Mouse (Mus musculus) adrenal gland (tissue): ENCODE measurements at regions not wholly inside any gene's neighbourhood (a gene's known extent, or its start where the extent isn't known, plus 50 kb on each side); places are given as distances from the start of the nearest gene placed in this dataset.

Experiments
- intact Hi-C: fragments of 180-260 bp; cut with DNase I; formaldehyde crosslinking; loops from one replicate; pipeline ENCODE4 v1.15.1; 2025

- intact Hi-C loops = no loop called here
These were observed 128.3 kb downstream of the Actr3 start for GRCm38 (mm10) chr1:125307223-125307622.

- intact Hi-C loops = no loop called here
These were observed 136.9 kb downstream of the Actr3 start for GRCm38 (mm10) chr1:125298520-125299090.

GRCm38 (mm10) chr1:125295646-125296045, 139.9 kb downstream of the Actr3 start:
- intact Hi-C loops = no loop called here

- intact Hi-C loops = no loop called here
These were observed 145.1 kb downstream of the Actr3 start for GRCm38 (mm10) chr1:125290320-125291021.

- intact Hi-C loops = no loop called here
These were observed 149.2 kb downstream of the Actr3 start for GRCm38 (mm10) chr1:125286347-125286746.

- intact Hi-C loops = no loop called here
These were observed 150.8 kb downstream of the Actr3 start for GRCm38 (mm10) chr1:125284693-125285092.

GRCm38 (mm10) chr1:125273752-125274151, 161.8 kb downstream of the Actr3 start:
- intact Hi-C loops = no loop called here

GRCm38 (mm10) chr1:125263684-125264083, 171.8 kb downstream of the Actr3 start:
- intact Hi-C loops = no loop called here

GRCm38 (mm10) chr1:125263068-125263467, 172.5 kb downstream of the Actr3 start:
- intact Hi-C loops = no loop called here

GRCm38 (mm10) chr1:125242345-125242744, 193.2 kb downstream of the Actr3 start:
- intact Hi-C loops = no loop called here

- intact Hi-C loops = no loop called here
These were observed 193.8 kb downstream of the Actr3 start for GRCm38 (mm10) chr1:125241717-125242116.

GRCm38 (mm10) chr1:125237595-125237988, 197.9 kb downstream of the Actr3 start:
- intact Hi-C loops = no loop called here

- intact Hi-C loops = no loop called here
These were observed 198.5 kb downstream of the Actr3 start for GRCm38 (mm10) chr1:125236948-125237594.

GRCm38 (mm10) chr1:125234747-125235146, 200.8 kb downstream of the Actr3 start:
- intact Hi-C loops = no loop called here

GRCm38 (mm10) chr1:125223370-125223769, 212.2 kb downstream of the Actr3 start:
- intact Hi-C loops = no loop called here

GRCm38 (mm10) chr1:125216192-125216591, 219.3 kb downstream of the Actr3 start:
- intact Hi-C loops = no loop called here

GRCm38 (mm10) chr1:125187091-125187490, 248.4 kb downstream of the Actr3 start:
- intact Hi-C loops = no loop called here

GRCm38 (mm10) chr1:125176124-125176937, 259.2 kb downstream of the Actr3 start:
- intact Hi-C loops = no loop called here

- intact Hi-C loops = no loop called here
These were observed 260.8 kb downstream of the Actr3 start for GRCm38 (mm10) chr1:125174725-125175124.

- intact Hi-C loops = no loop called here
These were observed 263.1 kb downstream of the Actr3 start for GRCm38 (mm10) chr1:125172474-125172873.

GRCm38 (mm10) chr1:125165226-125165625, 270.3 kb downstream of the Actr3 start:
- intact Hi-C loops = no loop called here

GRCm38 (mm10) chr1:125158481-125158880, 277.0 kb downstream of the Actr3 start:
- intact Hi-C loops = no loop called here
